Mouse (Mus musculus) stomach, postnatal 0 days (tissue): ENCODE data around the gene Upp2.

Experiments
- CTCF ChIP-seq: IDR thresholded peaks from 2 replicates; pipeline ENCODE4 v1.5.1; 2016; ENCODE audit warnings: antibody characterized with exemption, low read depth, mild to moderate bottlenecking, moderate library complexity
- EP300 ChIP-seq: optimal IDR thresholded peaks from 2 replicates; pipeline ENCODE3; 2016; ENCODE audit warnings: antibody characterized with exemption

GRCm38 (mm10) chr2:58613720-58614119 is 46.6 kb downstream of the Upp2 start:
- no peak for TF ChIP-seq CTCF
- TF ChIP-seq EP300, result no peak
